Mouse (Mus musculus) ZHBTc4 (cell line): ENCODE data around the gene Coq8b.

Experiments
- DNase-seq: peaks from one replicate; pipeline ENCODE4 v3.0.0-alpha.2; 2011; ENCODE audit warnings: low read depth, low spot score

The Coq8b gene

DNA sequence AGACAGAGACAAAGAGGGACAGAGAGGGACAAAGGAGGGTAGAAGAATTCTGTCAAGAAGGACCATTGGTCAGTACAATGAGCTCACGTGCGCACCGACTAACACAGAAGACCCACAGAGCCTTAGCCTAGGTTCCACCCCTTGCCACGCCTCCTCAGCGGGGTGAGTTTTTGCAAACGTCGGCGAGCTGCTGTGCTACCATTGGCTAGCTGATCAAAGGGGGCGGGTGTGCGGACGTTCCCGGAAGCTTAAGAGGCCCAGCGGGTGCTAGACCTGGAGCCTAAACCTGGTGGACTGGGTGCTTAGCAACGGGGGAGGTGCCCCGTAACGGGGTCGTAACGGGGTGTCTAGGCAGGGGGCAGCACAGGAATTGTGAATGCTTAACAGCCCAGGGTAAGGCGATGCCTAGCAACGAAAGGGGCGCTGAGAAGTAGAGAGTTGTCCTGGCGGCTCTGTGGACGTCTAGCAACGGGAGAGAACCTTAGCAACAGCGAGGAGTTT lies at the start of gene Coq8b:
Gene Coq8b (plus strand): TSS at position 243 of the 501 bp plus-strand sequence.
- DNase-seq: peak; percentile 99

DNA sequence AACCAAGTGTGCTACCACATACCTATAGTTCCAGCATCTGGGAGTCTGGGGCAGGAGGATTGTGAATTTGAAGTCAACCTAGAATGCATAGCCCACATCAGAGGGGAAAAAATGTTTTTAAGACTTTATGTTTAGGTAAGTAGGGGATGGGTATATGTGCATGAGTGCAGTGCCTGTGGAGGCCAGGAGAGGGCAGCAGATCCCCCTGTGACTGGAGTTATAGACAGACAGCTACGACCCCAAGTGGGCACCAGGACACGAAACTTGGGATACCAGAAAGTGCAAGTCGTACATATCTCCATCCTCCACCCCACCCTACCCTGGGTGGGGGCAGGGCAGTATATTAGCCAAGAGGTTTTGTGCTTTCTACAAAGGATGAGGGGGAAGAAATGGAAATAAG lies 47.9 kb upstream of the Coq8b start:
- DNase-seq: peak; percentile 85

DNA sequence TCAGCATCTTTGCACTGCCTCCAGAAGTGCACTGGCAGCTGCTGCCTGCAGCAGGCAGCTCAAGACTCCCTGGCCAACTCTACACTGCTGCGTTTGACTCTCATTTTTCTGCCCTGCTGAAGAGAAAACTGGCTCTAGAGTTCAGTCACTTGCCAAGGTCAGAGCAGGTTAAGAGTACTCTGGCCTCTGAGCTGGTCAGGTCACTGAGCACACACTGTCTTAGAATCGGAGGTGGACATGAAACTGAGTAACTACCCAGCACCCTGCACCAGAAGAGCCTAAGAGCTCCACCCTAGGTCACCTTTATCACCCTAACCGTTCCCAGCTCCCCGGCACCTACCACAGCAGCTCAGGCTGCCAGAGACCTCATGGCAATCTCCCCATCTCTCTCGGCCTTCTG lies 46.8 kb upstream of the Coq8b start:
- no peak for DNase-seq

DNA sequence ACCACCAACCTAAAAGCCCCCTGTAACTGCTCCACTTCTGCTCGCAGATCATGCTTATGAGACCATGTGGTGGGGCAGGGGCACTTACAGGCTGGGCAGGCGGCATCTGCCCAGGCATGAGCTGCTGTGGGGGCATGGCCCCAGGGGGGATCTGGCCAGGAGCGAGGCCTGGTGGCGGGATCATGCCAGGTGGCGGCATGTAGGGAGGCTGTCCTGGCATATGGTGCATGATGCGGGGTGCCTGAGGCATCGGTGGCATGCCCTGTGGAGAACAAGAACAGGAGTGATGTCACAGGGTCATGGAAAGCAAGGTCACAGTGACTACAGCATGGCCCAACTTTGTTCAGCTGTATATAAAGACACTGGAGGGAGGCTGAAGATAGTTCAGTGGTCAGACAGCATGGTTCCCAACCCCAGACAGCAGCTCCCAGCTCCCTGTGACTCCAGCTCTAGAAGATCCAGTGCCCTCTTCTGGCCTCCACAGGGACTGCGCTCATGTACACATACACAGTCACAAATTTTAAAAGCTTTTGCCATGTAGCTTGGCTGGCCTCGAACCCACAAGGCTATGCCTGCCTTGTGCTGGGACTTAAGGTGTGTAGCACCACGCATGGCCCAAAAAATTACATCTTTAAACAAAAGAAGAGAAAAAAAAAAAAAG lies 43.4 kb upstream of the Coq8b start:
- DNase-seq: peak; percentile 86

DNA sequence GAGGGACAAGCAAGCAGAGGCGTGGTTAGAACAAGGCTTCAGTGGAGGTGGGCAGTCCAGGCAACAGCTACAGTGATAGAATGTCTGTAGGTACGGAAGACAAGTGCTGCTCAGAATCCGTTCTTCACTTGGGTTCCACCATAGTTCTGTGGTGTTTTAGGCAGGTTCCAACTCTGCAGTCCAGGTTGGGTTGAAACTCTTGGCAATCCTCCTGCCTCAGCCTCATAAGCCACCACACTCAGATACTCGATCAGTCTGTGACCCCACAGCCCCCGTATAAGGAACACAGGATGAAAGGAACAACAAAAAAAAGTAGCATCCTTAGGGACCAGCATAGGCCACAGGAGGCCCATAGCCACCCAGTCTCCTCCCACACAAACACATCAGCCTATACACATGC lies 40.4 kb upstream of the Coq8b start:
- DNase-seq: no peak

DNA sequence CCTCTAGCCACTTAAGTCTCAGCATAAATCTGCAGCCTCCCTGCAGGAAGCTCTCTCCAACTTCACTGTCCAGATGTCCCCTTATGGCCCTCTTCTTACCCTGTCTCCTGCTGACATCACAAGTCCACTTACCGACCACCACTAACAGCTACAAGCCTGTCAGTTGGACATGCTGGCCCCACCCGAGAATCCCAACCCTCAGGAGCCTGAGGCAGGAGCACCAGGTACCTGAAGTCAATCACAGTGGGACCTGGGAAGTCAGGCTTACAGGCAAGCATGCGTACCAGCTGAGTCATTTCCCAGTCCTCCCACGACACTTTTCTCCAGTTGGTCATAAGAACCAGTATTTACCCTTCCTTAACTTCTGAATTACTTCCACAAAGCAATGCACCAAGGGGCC lies 39.1 kb upstream of the Coq8b start:
- DNase-seq: no peak

DNA sequence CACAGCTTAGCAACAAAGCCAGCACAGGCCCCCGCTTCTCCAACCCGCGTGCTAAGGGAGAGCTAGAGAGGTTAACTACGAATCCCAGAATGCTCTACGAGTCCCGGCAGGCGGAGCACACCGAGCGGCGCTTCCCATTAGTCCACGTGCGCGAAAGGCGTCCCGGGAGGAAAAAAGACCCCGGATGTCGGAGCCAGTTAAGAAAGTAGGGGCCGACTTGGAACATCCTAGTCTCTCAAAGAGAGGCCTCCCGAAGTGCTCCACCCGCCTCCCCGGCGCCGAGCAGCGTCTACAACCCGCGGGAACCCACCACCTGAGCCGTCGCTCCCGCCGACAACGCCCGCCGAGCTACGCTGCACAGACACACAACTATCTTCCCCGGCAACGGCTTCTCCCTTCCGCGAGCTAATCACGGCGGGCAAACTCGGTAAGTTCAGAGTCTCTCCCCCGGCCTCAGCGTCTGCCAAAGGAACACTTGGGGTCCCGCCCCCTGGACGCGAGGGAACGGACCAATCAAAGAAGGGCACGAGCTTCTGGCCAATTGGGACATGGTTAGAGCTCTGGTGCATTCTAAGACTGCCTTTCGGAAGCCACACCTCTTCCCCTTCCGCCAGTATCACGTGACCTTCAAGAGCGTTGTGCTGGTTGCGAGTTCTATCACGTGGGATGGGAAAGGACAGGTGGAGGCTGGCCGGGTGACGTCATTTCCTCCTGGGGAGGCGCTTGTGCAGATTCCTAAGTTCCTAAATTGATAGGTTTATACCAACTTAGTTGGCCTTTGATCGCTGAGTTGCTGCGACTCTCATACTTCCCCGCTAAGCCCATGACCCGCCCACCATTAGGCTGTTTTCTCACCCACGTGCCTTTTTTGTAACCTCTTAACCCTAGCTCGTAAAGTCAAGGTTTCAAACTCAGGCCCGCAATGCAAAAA lies 36.9 kb upstream of the Coq8b start, which contains the start of the genes BC024978 and Snrpa:
Gene BC024978 (plus strand): TSS at position 101 of the 931 bp plus-strand sequence.
Gene Snrpa (minus strand): TSS at position 591 of the 931 bp plus-strand sequence.
- peak; percentile 100 for DNase-seq

DNA sequence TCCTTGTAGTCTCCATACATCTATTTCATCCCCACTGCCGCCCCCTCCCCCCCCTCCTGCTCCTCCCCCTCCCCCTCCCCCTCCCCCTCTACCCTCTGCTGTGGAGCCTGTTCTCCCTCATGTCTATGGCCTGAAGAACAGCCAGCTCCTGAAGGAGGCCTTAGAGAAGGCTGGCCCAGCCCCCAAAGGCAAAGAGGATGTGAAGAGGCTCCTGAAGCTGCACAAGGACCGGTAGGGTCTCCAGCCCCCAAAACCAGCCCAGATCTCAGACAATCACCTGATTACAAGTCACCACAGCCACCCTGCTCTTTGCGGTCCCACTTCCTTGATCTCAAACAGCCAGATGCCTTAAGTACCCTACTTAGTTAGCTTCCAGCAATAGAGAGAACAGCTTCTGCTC lies 35.7 kb upstream of the Coq8b start:
- peak; percentile 41 for DNase-seq

DNA sequence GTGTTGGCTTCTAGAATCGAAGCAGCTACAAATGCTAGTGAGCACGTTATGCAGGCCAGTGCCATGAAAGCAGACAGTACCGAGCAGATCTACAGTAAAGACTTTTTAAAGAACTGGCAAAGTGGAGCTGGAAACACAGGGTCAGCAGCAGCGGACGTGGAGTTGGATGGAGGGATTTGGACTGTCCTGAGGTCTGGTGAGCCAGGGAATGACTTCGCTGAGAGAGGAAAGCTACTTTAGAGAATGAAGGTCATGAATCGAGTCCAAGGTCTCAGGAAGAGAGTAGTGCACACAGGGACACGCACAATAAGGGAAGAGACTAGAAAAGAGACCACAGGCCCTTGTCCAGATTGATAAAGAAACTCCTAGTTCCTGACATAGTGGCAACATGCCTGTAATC lies 35.2 kb upstream of the Coq8b start:
- no peak for DNase-seq

DNA sequence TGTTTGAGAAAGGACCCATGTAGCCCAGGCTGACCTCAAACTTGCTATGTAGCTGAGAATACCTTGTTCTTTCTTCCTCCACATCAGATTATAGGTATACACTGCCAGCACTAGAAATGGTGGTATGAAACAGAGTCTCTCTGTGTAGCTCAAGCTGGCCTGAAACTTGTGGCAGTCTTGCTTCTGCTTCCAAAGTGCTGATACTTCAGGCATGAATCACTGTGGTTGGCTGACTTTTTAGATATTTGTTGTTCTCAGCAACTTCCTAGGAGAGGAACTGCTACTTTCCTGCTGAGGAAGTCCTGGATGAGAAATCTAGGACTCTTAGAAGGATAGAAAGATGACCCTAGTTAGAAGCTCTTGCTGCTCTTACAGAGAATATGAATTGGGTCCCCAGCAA lies 34.5 kb upstream of the Coq8b start:
- DNase-seq: no peak

DNA sequence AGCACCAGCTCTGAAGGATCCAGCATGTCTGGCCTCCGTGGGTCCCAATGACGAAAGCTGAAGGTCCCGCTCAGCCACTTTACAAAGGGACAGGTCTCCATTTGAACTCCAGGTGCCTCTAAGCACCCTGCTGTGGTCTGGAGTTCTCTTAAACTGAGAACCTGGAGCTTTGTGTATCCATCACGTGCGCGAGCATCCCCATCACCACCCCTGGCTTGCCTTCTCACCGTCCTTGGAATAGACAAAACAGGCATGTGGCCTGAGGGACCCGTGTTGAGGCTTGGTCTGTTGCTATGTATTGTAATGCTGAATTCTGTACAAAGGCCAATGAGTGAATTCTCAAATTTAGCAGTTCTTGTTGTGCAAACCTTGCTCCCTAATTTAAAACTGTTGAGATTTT lies 34.0 kb upstream of the Coq8b start:
- DNase-seq: peak; percentile 92

DNA sequence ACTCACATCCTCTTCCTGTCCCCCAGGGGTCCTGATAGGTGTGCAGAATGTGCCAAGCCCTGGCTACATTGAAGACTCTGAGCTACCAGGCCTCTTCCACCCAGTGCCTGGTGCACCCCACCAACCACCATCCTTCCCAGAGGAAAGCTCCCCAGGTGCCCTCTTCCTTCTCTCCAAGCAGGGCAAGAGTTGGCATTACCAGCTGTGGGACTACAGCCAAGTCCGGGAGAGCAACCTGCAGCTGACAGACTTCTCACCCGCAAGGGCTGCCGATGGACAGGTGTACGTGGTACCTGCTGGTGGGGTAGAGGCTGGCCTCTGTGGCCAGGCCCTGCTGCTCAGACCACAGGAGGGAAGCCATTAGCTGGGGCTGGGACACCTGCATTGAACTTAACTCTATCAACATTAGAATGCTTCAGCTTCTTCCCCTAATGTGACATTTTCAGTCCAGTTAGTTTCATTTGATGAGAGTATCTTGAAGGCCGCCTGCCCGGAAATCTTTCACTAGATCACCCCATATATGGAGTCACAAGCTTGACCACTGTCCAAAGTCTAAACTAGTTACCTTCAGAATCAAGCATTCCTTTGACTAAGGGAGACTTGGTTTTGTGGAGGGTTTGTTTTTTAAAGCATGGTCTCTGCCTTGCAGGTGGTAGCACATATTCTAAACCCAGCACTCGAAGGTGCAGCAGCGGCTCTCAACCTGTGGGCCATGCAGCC lies 28.9 kb upstream of the Coq8b start:
- no peak for DNase-seq

DNA sequence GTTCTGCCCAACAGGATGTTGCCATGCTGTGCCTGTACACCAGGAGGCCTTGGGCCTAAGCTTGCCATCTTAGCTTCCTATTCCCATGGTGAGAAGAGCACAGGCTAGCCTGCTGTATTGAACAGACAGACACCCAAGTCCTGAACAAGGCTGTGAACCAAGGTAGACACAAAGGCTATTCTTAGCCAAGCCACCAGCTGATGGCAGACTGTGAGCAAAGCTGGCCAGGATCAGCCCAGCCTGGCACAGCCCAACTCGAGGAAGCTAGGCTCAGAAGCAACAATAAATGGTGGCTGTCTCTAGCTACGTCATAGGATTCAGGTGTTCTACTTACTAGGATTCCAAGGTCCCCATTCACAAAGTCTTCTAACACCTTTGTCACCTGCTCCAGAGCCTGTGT lies 20.2 kb upstream of the Coq8b start:
- no peak for DNase-seq

DNA sequence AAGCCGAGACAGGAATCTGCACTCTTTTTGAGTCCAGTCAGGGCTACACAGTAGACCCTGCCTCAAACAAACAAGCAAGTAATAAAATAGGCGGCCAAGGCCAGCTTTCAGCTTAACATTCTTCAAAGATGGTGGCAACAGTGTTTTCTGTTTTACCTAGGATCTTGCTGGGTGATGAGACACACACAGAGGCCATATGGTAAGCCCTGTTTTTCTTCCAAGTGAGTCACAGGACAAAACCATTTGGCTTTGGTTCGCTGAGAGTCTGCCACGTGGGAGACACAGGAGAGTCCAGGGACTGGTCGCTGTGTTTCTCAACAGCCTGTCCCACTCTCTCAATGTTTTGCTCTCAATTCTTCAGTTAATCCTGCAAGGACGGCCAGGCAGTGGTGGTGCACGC lies 14.2 kb upstream of the Coq8b start:
- no peak for DNase-seq

DNA sequence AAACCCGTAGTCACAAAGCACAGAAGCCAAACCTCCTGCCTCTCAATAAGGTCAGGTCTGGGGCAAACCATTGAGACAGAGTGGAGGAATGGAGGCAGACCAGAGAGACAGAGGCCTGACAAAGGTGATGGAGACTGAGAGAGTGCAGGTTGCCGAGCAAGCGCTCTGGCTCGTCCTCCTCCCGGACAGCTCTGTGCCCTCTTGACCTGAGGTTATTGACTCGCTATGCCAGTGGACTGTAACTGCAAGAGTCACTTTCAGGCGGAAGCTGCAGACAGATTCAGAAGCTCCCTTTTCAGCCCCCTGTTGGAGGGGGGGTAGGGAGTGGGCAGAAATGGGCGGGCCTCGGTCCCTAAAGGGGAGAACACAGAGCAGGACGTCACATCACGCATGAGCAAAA lies 12.9 kb upstream of the Coq8b start:
- DNase-seq: no peak

DNA sequence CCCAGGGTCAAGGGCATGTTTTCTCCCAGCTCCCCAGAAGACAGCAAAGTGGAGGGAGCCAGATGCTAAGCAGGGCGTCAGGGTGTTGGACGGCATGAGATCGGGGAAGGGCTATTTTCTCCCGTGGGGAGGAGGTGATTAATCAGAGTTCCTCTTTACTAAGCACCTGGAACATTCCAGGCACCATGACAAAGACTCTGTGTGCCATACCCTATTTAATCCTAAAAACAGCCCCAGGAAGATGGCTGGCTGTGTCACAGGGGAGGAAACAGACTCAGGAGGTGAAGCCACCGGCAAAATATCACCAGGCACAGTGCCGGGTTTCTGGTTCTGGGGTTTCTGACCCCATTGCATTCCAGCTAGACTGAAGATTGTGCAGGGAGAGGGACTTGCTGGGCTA lies 10.9 kb upstream of the Coq8b start:
- peak; percentile 32 for DNase-seq

DNA sequence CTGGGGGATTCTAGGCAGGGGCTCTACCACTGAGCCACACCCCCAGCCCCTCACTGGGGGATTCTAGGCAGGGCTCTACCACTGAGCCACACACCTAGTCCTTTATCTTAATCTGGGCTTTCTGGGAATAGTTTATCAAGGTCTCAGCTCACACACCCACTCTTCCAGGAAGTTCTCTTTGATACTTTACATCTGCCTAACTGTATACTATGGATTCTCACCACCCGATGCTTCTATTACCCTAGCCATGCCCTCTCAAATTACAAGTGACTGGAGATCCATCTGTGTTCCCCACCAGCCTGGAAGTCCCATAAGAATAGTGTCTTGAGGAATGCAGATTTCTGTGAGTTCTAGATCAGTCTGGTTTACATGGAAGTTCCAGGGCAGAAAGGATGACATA lies 10.3 kb upstream of the Coq8b start:
- peak; percentile 81 for DNase-seq

DNA sequence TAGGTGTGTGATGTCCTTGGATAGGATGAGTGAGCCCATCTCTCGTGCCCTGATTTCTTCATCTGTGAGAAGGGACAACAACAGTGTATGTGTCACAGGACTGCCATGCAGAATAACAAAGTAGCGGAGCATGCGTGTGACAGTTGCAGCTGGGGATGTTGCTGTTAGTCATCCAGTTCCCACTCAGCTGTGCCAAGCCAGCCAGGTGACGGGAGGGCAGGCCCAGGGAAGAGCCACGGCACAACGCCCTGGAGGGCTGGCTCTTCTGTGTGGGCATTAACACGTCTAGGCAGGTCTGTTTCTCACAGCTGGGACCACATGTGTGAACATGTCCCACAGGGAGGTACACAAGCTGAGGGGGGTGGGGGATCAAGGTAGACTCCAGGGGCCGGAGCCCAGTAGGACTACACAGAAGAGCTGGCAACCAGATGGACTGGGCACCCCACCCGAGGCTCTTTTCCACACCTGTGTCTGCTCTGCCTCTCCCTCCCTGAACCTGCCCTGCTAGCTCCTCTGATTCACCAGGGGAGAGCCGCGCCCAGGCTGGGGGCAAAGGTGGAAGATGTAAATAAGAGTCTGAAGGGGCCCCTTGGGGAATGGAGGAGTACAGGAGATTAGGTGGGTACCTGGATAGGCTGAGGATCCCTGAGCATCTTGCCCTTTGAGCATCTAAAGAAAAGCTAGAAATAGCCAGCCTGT lies 7.8 kb upstream of the Coq8b start:
- no peak for DNase-seq

DNA sequence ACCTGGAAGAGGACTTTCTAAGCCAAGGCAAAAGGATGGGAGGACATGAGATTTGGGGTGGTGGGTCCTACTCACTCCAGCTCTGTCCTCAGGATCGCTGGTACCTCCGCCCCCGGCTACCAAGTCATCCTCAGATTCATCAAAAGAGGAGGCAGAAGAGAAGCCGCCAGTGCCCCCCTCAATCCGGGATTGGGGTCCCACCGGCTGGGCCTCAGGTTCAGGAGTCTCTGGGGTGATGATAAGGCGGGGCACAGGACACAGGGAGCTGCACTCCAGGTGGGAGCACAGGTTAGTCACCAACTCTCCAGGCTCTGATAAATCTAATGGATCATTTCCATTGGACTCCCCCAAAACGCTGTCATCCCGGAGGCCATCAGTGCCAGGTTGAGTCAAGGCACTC lies 5.5 kb upstream of the Coq8b start:
- no peak for DNase-seq

DNA sequence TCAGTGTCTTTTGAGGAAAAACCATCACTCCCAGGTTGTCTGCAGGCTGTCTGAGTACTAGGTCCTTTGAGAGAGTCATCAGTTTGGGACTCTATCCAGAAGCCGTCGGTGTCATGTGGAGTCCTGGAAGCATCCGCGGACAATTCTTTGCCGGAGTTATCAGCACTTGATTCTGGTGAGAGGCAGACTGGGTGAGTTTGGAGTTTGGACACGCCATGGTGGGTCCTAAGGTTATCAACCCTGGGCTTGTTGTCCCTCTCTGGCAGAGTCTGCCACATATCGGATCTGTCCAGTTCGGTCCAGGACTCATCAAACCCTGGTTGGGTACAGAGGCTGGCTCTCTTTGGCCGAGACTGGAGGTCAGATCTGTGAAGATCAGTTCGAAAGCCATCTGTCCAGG lies 5.1 kb upstream of the Coq8b start:
- no peak for DNase-seq

DNA sequence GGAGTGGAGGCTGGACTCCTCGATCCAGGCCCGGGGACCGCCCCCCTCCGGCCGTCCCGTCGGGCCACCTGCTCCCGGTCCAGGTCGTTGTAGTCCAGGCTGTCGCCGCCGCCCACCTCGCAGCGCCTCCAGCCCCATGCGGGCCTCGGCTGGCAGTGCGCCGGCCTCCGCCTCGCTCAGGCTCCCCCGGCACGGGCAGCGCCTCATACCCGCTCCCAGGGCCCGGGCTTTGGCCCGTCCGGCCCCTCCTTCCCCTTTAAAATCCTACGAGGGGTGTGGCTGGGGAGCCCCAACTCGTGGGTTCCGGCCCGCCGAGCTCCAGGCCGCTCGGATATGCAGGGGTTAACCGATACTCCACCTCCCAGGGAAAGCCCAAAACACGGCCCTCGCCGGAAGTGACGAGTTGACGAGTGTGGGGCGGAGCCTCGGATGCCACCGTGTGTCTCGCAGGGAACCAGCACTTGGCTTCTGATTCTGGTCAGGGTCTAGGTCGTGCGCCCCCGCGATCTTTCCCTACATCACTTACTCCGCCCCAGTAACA lies 4.5 kb upstream of the Coq8b start, which contains the start of gene Itpkc:
Gene Itpkc (minus strand): TSS at position 381 of the 541 bp plus-strand sequence.
- peak; percentile 97 for DNase-seq
